Mouse (Mus musculus) spleen, postnatal 4 days (tissue): Measurements from ENCODE around the gene Cisd3.
"Not testable (repeated sequence)": the region's sequence is repeated elsewhere in the genome, so short reads cannot be mapped to it uniquely, and the experiment has no call there.

Experiments
- DNase-seq, 2 experiments: peaks; one replicate each; pipeline ENCODE4 v3.0.0; 2022; ENCODE audit warnings: low spot score in 2 of 2

Gene Cisd3

DNA sequence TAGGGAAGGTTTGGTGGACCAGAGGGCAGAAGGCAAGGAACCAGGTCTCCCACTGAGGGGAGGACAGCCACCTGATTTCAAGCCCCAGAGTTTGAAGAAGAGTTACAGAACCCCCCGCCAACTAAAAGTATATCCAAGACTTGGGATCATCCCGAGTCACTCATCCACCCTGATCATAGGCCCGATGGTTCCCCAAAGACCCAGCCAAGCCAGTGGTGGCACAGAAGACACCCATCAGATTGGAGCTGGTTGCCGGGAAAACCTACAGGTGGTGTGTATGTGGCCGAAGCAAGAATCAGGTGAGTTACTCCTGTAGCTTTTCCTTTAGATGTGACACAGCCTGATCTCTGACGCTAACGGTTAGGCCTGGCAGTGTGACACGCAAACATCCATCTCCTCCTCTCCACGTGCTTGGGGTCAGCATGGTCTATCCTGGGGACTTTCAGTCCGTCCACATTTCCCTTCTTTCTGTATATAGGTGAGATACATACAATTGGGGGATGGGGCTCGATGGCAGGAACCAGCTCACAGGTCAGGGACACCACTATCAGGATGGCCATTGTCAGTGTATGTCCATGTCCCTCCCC, 789 bp downstream of the Cisd3 start:
- DNase-seq, result no peak

DNA sequence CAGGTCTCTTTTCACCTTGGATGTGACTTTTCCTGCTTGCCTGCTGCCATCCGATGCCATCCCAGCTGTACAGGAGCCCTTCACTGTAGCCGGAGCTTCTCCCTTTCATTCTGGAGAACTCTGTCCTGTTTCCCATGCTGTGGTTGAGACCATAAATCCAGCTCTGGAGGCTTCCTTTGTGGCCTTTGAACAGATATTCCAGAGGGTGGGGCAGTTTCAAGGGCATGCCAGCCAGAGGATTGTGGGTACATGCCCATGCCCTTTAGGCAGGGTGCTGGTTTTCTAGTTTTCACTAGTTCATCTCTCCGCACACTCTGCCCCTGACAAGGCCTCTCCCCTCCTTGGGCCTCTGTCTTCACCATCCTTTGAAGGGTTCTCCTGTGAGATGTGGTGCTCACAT, 1.4 kb downstream of the Cisd3 start:
- no peak for DNase-seq

DNA sequence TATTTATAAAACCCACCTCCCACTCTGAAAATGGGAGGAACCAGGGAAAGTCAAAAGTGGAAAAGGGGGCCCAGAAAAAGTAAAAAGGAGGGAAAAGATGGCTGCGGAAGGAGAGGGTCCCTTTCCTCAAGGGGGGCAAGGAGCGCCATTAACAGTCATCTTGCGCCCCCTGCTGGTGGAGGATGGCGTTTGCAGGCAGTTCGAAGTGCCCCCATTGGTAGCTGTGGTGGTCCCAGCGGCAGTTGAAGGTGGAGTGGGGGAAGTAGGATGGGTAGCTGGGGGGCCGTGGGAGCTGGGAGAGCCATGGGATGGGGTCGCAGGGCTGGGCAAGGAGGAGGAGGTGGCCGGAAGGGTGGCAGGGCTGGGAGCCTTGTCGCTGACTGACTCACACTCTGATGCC, 4.2 kb downstream of the Cisd3 start:
- DNase-seq, result peak; percentile 65 to 90

DNA sequence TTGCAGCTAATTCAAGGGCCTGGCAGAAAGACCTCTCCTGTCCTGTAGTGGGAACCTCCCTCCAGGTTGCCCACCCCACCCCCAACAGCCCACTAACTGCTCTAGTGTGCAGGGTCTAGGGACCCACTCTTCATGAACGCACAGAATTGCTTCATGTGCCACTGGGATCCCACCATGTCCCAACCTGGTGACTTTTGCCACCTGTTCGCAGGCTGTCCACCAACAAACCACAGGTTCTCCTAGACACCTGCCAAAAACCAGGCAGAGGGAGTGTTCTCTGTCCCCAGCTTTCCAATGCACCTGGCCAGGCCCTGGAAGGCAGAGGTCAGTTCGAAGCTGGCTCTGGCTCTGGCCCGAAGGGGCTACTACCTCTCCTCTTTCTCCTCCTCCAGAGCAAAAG, 8.8 kb downstream of the Cisd3 start:
- no peak for DNase-seq

GRCm38 (mm10) chr11:97694921-97695711, 9.5 kb downstream of the Cisd3 start:
- DNase-seq, result no peak

DNA sequence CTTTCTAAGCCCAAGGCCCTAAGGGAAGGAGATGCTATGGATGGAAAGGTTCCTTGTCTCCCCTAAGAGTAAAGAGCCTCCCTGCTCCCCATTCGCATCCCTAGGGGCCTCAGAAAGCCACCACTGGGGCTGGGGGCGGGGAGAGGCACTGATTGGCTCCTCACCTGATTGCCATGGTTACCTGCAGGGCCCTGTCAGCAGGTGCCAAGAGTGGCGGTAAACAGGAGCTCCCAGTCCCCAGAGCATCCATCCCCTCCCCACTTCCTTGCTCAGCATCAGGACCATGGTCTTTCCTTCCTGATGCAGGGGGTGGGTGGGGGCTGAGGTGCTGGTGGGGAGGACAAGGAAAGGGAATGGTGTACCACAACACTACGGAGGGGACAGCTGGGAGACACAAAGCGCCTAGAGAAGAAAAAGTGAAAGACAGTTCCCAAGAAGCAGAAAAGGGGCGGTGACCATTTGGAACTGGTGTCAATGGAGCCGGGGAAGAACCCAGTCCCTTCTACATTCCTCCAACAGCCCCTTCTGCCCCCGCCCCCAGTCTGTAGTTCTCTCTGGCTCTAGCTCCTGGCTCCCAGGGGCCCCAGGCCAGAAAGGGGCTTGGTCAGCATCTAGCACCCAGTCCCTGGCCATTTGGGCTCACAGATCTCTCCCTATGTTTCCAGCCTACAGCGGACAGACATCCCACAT, 10.2 kb downstream of the Cisd3 start:
- no peak for DNase-seq

GRCm38 (mm10) chr11:97696669-97697068, 11.0 kb downstream of the Cisd3 start:
- DNase-seq, result no peak

DNA sequence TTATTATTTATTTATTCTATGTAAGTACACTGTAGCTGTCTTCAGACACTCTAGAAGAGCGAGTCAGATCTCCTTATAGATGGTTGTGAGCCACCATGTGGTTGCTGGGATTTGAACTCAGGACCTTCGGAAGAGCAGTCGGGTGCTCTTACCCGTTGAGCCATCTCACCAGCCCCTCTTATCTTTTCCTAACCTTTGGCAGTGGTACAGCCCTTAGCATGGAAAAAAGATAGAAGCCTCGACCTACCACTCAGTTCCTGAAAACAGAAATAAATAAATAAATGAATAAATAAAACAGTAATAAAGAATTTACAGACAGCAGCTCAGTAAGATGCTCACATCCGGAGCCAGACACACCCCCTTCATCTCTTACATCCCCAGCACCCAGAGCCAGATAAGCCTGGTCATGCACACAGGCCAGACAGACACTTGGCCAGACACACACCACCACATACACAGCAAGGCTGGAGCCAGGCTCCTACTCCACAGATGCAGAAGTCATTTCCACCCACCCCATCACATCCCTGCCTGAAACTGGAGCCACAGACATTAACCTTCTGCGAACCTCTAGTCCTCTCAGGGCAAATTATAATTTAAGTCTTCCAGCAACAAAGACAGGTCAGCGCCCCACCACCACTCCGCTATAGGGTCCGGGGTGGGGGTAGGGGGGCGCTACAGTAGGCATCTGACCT, 11.7 kb downstream of the Cisd3 start:
- DNase-seq, result no peak

DNA sequence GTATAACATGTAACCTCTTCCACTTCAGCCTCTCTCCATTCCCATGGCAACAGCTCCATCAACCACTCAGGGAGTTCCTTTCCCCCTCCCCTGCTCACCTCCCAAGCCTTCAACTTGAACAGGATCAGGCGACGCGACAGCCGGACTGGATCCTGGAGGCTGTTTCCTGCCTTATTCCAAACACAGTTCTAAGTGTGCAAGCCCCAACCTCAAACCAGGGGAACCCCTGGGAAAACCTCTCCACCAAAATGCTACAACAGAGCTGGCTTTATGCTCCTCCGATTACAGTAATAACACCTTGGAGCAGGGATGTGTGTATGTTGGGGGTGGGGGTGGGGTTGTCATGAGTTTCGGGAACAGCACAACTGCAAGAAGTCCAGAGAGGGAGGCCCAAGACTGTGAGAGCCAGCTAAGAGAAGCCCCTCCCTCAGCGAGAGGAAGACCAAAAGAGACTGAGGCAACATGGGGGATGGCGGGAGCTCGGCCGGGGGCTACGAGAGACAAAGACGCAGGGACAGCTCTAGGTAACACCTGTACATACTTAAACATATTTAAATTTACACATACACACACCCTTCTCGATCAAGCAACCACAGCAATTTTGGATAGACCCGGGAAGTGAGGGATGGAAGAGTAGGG, 12.4 kb downstream of the Cisd3 start:
- no peak for DNase-seq

- peak; percentile 40 to 77 for DNase-seq
Measured at GRCm38 (mm10) chr11:97698741-97699611, 13.3 kb downstream of the Cisd3 start.

DNA sequence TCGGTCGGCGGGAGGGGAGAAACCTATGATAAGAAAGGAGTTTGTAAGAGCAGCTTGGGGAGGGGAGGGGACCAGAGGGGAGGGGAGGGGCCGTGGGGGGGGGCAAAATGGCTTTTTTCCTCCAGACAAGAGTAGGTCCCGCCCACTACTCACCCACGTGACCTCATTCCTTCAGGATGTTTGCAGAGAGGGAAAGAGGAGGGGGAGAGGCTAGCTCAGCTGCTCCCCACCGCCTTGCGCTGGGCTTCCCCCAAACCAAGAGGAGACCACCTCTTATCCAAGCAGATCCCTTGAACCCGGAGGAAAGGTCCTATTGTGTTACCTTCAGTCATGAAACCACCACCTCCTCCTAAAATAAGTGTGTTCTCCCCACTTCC, 14.0 kb downstream of the Cisd3 start:
- no peak for DNase-seq

- peak; percentile 55 to 79 for DNase-seq
Measured at GRCm38 (mm10) chr11:97700003-97700745, 14.5 kb downstream of the Cisd3 start, which contains the start of gene Pcgf2. Gene Pcgf2 (minus strand): TSS chr11:97700497.

- no peak for DNase-seq
Measured at GRCm38 (mm10) chr11:97700746-97701580, 15.3 kb downstream of the Cisd3 start.

DNA sequence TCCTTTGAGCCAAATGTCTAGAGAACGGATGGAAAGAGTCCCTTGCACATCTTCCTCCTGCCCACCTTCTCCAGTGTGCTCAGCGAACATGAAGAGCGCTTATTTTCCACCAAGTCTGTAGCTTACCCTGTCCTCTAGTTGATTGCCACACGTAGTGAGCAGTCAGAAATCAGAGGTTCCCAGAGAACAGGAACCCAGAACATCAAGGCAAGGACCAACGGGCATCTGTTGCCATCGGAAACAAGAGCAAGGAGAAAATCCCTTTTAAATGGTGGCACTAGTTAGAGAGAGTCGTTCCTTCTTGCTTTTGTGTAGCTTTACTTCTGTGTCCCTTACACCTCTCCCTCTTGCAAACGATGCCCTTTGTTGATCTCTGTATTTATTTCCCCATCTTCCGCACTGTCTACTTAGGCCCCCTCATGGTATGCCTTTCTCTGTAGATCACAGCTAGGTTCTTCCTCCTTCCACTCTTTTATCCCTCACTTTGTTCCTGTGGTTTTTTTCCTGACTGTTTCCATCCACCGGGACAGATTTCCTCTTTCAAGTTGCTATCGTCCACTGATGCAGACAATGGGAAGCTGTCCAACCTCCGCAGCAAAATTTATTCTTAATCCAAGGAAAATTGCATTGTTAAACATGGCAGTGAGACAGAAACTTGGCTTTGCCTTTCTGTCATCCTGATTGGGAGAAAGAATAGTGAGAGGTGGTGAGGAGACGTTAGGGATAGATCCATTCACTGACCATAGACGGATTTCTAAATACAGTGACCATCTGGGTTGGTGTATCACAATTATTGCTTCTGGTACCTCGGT, 16.2 kb downstream of the Cisd3 start:
- no peak for DNase-seq

GRCm38 (mm10) chr11:97702393-97702745, 16.7 kb downstream of the Cisd3 start:
- DNase-seq, result peak; percentile 88 to 95

- DNase-seq, result peak; percentile 97 to 98
Measured at GRCm38 (mm10) chr11:97703039-97703826, 17.6 kb downstream of the Cisd3 start, which contains the start of gene Psmb3. Gene Psmb3 (plus strand): TSS chr11:97703399.

GRCm38 (mm10) chr11:97710067-97710466, 24.4 kb downstream of the Cisd3 start:
- DNase-seq, result not testable (repeated sequence)
